Mouse (Mus musculus) neural tube, embryonic 12.5 days (tissue): ENCODE results near the gene Mtmr4. TPM values are rescaled to one million over a fixed set of nuclear protein-coding genes. Genes with fewer than 3 reads are reported as not detected.
A peak's percentile ranks its signal among the peaks of the same experiment; 100 is the strongest.

ENCODE experiments used
- ATAC-seq: fragments of 200-750 bp; cut with Nextera tagmentation; 2 replicates; pipeline ENCODE4 v1.8.0; 2017; ENCODE audit warnings: low read depth, mild to moderate bottlenecking, moderate TSS enrichment, moderate library complexity; ENCODE audit not compliant: low FRiP score
- H3K27ac ChIP-seq: fragments of 300-500 bp; sonication (generic); 2 replicates; pipeline ENCODE4 v1.5.1; 2016
- H3K27me3 ChIP-seq: fragments of 300-500 bp; sonication (generic); replicated peaks from 2 replicates; pipeline ENCODE4 v1.6.1; 2016; ENCODE audit warnings: mild to moderate bottlenecking
- H3K36me3 ChIP-seq: fragments of 300-500 bp; sonication (generic); 2 replicates; pipeline ENCODE4 v1.6.1; 2016; ENCODE audit warnings: mild to moderate bottlenecking
- H3K4me1 ChIP-seq: fragments of 300-500 bp; sonication (generic); 2 replicates; pipeline ENCODE4 v1.6.1; 2016
- H3K4me2 ChIP-seq: fragments of 300-500 bp; sonication (generic); replicated peaks from 2 replicates; pipeline ENCODE4 v1.6.1; 2016; ENCODE audit warnings: mild to moderate bottlenecking
- H3K4me3 ChIP-seq: fragments of 300-500 bp; sonication (generic); 2 replicates; pipeline ENCODE4 v1.5.1; 2016
- H3K9ac ChIP-seq: fragments of 300-500 bp; sonication (generic); 2 replicates; pipeline ENCODE4 v1.6.1; 2016; ENCODE audit warnings: mild to moderate bottlenecking
- H3K9me3 ChIP-seq: fragments of 300-500 bp; sonication (generic); 2 replicates; pipeline ENCODE4 v1.6.1; 2016; ENCODE audit warnings: mild to moderate bottlenecking
- WGBS: fragments of 180-500 bp; shearing (Covaris S2); methylation state at CpG from one replicate; pipeline ENCODE4 v1.1.7; 2016; 5-methylcytosine and 5-hydroxymethylcytosine counted together
- polyA plus RNA-seq: library from polyadenylated mRNA; unstranded; fragments of >200 nt; fragmentation: Nextera tagmentation; extraction: Ambion mirVana; gene quantifications from 2 replicates; pipeline ENCODE4 v1.2.1, GENCODE M21; 2016

The Mtmr4 gene
- polyA plus RNA-seq, 1 experiment from 2014 or later, result 77.4 TPM

DNA sequence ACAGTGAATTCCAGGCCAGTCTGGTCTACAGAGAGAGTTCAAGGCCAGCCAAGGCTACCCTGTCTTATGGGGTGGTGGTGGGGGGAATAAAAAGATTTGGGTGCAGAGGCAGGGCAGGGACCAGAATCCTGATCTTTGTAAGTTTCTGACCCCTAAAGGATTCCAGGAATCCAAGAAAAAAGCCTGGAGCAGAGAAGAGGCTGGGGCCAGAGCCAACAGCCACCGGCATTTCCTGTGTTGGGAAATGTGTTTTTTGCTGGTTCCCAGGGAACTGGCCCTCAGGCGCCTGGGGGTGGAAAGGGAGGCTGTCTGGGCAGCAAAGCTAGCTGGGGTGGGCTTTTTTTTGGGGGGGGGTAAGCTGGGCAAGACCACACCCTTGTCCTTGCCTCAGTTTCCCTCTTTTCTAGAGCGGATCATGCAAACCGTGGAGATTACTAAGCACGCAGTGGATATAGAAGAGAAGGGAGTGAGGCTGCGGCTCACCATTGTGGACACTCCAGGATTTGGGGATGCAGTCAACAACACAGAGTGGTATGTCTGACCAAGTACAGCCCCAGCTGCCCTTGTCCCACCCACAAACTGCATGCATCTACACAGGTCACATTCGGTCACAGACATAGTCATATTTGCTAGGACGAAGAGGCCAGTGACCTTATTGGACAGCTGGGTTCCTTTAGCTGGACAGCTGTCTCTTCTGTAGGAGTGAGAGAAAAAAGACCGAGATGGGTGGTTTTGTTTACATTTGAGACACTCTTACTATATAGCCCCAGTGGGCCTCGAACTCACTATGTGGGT is 7.1 kb upstream of the Mtmr4 start:
- Histone ChIP-seq H3K4me3 (no peak overlapping the region), H3K27ac (no peak overlapping the region), H3K9me3 (no peaks in the 10 kb centered on the region), H3K4me1 (peaks cover 10% of the 10 kb centered on the region; the same call in 1 of the 2 replicates), H3K4me2 (no peak overlapping the region), H3K9ac (no peak overlapping the region), H3K27me3 (peaks cover 4% of the 10 kb centered on the region; the same call in 1 of the 2 replicates), H3K36me3 (no peaks in the 10 kb centered on the region)
- WGBS, result 91% methylated on average over 10 of the region's 10 CpGs
- no peak for ATAC-seq

DNA sequence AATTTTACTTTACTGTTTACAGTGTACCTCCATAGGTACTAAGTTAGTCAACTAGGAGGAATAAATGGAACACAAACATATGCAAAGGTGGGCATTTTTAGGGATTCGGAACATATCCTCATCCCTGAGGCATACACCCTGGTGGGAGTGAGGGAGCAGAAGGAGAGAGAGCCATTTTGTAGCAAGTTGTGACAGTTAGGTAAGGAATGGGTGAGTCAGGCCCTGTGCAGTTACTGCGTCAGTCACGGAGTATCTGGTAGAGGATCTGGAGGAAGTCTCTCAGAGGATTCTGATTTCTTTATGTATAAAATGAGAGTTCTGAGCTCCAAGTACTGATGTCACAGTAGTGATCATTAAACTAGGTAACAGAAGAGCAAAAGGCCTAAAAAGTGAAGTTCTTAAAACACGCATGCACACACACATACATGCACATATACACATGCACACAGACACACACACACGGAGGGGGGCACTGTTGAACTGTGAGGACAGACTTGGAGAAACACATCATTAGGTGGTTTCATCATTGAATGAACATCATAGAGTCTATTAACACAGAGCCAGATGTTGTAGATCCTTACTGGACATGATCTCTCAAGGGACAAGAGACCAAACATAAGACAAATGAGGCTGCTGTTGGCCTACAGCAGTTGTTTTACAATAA is 4.6 kb upstream of the Mtmr4 start:
- Histone ChIP-seq H3K9ac (no peak overlapping the region), H3K27ac (no peak overlapping the region), H3K4me3 (no peak overlapping the region), H3K36me3 (no peaks in the 10 kb centered on the region), H3K4me1 (peaks cover 21% of the 10 kb centered on the region), H3K27me3 (peaks cover 3% of the 10 kb centered on the region; the same call in 1 of the 2 replicates), H3K4me2 (no peak overlapping the region), H3K9me3 (no peaks in the 10 kb centered on the region)
- 88% methylated on average over 5 of the region's 5 CpGs for WGBS
- no peak for ATAC-seq

DNA sequence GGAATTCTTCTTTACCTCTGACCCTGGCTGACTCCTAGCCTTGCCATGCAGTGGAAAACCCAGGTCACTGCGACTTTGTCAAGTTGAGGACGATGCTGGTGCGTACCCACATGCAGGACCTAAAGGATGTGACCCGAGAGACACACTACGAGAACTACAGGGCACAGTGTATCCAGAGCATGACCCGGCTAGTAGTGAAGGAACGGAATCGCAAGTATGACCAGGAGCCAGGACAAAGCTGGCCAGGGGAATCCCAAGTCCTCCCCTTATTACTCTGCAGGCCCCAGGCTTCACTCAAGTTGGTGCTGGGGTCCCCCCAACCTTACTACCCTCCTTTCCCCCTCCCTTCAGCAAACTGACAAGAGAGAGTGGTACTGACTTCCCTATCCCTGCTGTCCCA is 2.4 kb upstream of the Mtmr4 start:
- H3K4me2 ChIP-seq, result peak overlapping the region; percentile 82; the same call in 1 of the 2 replicates
- no peak overlapping the region for H3K9ac ChIP-seq
- no peaks in the 10 kb centered on the region for H3K9me3 ChIP-seq
- peaks cover 6% of the 10 kb centered on the region; the same call in 1 of the 2 replicates for H3K36me3 ChIP-seq
- no peak overlapping the region for H3K27ac ChIP-seq
- peaks cover 41% of the 10 kb centered on the region for H3K4me1 ChIP-seq
- H3K4me3 ChIP-seq, result no peak overlapping the region
- no peak for ATAC-seq
- WGBS, result 91% methylated on average over 8 of the region's 8 CpGs
- no peaks in the 10 kb centered on the region; the same call in 1 of the 2 replicates for H3K27me3 ChIP-seq

DNA sequence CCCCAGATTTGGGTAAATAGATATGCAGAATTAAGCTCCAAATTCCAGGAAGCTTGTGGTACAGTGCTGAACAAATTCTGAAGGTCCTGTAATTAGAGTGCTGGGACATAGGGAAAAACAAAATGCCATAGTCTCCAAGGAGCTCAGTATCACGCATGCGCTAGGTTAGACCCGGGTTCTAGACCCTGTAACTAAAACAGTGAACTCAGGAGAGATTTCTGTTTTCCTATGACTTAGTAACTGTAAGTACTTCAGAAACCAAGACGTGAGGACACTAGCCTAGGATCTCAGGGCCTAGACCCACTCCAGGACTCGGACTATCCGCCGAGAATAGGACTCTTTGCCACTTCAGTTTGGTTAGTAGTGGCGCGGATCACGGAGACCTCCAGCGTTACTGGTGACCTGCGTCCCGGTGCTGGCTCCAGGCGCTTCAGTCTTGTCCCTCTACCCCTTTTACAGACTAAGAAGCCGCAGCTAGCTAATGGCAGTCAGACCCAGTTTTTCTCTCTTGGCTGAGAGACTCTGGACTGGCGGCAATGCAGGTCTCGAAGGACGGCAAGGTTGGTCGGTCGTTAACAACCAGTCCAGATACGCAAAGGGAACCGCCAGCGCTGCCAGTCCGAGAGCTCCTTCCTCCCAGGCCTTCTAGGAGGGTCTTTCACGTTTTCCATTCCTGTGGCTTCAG is 979 bp upstream of the Mtmr4 start:
- ATAC-seq, result no peak
- Histone ChIP-seq H3K4me3 (peak overlapping the region; percentile 67), H3K9ac (peak overlapping the region; percentile 79), H3K36me3 (peaks cover 6% of the 10 kb centered on the region; the same call in 1 of the 2 replicates), H3K4me2 (peak overlapping the region; percentile 82), H3K9me3 (no peaks in the 10 kb centered on the region), H3K27me3 (no peaks in the 10 kb centered on the region; the same call in 1 of the 2 replicates), H3K4me1 (peaks cover 48% of the 10 kb centered on the region), H3K27ac (peak overlapping the region; percentile 74; the same call in 1 of the 2 replicates)
- 3% methylated on average over 25 of the region's 25 CpGs for WGBS

DNA sequence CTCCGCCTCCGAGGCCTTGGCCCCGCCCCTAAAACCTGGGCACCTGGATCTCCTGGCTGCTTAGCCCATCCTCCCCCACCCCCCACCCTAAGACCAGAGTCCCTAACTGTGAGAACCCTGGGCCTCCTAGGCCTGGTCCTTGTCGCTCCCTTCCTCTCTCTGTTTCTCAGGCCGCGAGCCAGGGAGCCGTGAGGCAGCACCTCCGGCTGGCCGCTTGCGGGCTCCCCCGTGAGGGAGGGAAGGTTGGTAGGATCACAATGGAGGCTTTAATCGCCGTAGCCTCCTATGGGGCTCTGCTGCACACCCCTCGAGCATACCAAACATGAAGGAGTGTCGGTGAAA is 363 bp downstream of the Mtmr4 start:
- WGBS, result under 1% methylated on average over 15 of the region's 15 CpGs
- Histone ChIP-seq H3K36me3 (peaks cover 11% of the 10 kb centered on the region), H3K4me2 (peak overlapping the region; percentile 82), H3K27me3 (no peaks in the 10 kb centered on the region; the same call in 1 of the 2 replicates), H3K4me3 (peak overlapping the region; percentile 82), H3K4me1 (peaks cover 62% of the 10 kb centered on the region), H3K27ac (peak overlapping the region; percentile 64), H3K9ac (peak overlapping the region; percentile 73), H3K9me3 (no peaks in the 10 kb centered on the region)
- peak; percentile 42 for ATAC-seq

DNA sequence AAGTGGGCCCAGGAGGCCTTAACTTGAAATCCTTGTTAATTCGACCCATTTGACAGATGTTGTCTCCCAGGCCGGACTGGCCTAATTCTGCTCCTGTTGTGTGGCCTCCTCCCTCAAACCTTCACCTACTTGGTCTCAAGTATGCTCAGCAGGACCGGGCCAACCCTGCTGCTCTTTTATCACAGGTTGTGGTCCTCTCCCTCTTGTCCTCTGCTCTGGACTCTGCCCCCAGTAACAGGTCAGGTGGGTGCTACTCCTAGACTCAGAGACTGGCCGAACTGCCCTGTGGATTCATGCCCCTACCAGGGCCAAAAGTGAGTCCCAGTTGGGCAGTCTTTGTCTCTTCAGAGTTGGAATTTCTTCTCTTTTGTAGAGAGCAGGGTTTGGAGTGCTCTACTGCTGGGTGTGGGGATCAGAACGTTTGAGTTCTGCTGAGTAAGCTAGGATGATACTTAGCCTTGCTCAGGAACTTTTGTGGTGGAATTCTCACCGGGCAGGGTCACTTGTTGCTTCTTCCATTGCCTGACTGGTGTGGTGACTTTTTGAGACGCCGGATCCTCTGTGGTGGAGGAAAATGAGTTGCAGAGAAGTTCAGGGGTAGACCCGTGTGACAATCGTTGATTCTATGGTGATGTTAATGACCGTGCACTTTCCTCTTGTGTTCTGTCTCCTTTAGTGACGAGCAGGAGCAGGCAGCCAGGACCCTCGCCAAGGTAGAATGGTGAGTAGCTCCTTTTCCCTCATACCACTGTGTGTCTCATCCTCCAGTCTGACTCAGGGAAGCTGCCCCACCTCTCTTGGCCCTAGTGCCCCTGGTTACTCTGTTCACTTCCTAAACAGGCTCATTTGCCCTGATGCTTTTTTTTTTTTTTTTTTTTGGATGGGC is 994 bp downstream of the Mtmr4 start:
- H3K9ac ChIP-seq, result peak overlapping the region; percentile 73
- peaks cover 62% of the 10 kb centered on the region for H3K4me1 ChIP-seq
- H3K9me3 ChIP-seq, result no peaks in the 10 kb centered on the region
- H3K4me2 ChIP-seq, result peak overlapping the region; percentile 82
- no peaks in the 10 kb centered on the region; the same call in 1 of the 2 replicates for H3K27me3 ChIP-seq
- H3K4me3 ChIP-seq, result peak overlapping the region; percentile 82
- WGBS, result 31% methylated on average over 13 of the region's 13 CpGs
- H3K36me3 ChIP-seq, result peaks cover 17% of the 10 kb centered on the region
- H3K27ac ChIP-seq, result peak overlapping the region; percentile 64
- no peak for ATAC-seq

DNA sequence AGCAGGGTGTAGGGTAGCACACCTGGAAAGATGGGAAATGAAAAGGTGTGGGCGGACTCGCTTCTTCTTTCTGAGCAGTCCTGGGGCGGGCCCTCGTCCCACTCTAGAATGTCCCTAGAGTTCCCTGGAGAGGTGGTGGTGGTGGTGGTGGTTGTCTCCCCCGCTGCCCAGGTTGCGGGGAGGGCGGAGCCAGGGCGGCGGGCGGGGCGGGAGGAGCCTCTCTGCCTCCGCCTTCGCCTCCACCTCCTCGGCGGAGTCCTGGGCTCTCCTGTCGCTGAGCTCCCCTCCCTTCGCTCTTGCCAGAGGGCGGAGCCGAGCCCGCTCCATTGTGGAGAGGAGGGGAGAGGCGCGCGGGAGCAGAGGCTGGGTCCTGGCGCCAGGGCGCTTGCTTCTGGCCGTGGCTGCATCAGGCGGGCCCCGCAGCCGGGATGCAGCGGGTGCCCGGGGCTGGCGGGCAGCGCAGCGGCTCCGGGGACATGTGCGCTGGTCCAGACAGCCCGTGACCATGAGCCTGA is 3.4 kb downstream of the Mtmr4 start:
- ATAC-seq, result peak; percentile 36
- Histone ChIP-seq H3K4me2 (peak overlapping the region; percentile 90), H3K4me3 (peak overlapping the region; percentile 69), H3K36me3 (peaks cover 41% of the 10 kb centered on the region), H3K4me1 (peaks cover 48% of the 10 kb centered on the region), H3K27me3 (no peaks in the 10 kb centered on the region), H3K9ac (peak overlapping the region; percentile 86), H3K27ac (peak overlapping the region; percentile 38; the same call in 1 of the 2 replicates), H3K9me3 (no peaks in the 10 kb centered on the region)
- WGBS, result under 1% methylated on average over 31 of the region's 37 CpGs

DNA sequence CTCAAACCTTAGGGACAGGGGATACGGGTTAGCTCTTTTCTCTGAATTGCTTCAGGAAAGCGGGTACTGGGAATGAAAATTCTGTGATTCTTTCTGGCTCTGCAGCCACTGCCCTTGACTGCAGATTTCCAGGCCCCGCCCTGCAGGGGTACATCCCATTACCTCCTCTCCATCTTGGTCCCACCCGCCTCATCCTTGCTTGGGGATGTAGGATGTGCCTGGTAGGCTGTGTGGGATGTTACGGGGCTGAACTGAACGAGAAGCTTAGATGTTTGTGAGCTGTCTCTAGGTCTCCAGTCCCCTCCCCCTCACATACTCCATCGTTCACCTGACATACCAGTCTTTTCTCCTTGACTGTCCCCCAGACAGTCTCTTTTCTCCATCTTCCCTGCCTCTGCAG is 4.0 kb downstream of the Mtmr4 start:
- no peak for ATAC-seq
- Histone ChIP-seq H3K27me3 (no peaks in the 10 kb centered on the region), H3K36me3 (peaks cover 47% of the 10 kb centered on the region), H3K4me3 (peak overlapping the region; percentile 69), H3K4me2 (peak overlapping the region; percentile 90), H3K9me3 (no peaks in the 10 kb centered on the region), H3K27ac (peak overlapping the region; percentile 38; the same call in 1 of the 2 replicates), H3K9ac (peak overlapping the region; percentile 86), H3K4me1 (peaks cover 42% of the 10 kb centered on the region)
- WGBS, result 7% methylated on average over 7 of the region's 7 CpGs

DNA sequence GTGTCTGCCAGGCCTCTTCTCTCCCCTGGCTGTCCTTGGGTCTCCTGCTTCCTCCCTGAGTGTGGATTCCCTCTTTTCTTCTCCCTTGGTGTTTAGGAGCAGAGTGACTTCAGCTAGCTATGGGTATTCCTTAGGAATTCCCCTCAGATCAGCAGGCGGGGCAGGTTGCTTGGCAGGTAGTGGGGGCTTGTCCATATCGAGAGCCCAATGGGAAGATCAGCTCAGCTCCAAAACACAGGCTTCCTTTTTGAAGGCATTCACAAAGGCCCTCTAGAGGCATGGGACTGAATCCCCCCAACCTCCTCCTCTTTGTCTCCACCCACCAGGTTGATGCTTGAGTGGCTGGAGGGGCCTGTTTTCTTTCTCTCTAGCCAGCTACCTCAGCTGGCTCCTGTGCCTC is 4.5 kb downstream of the Mtmr4 start:
- Histone ChIP-seq H3K4me3 (peak overlapping the region; percentile 69), H3K27ac (peak overlapping the region; percentile 38; the same call in 1 of the 2 replicates), H3K4me2 (peak overlapping the region; percentile 90), H3K27me3 (no peaks in the 10 kb centered on the region), H3K4me1 (peaks cover 41% of the 10 kb centered on the region), H3K36me3 (peaks cover 52% of the 10 kb centered on the region), H3K9me3 (no peaks in the 10 kb centered on the region), H3K9ac (peak overlapping the region; percentile 86)
- 39% methylated on average over 2 of the region's 2 CpGs for WGBS
- no peak for ATAC-seq

DNA sequence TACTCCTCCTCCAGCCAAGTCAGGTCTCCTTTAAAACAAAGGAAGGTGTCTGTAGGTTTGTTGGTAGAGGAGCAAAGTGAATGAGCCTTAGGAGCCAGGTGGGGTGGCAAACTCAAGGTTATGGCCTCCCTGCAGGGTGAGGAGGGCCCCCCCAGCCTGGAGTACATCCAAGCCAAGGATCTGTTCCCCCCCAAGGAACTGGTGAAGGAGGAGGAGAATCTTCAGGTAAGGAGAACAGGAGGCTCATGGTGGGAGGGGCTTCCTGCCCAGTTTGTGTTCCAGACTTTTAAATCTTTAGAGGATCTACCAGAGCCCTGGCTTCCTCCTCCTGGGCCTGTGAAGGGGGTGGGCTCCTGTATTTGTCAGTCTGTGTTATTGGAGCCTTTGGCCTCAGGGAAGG is 5.1 kb downstream of the Mtmr4 start:
- H3K36me3 ChIP-seq, result peaks cover 58% of the 10 kb centered on the region
- peak overlapping the region; percentile 90 for H3K4me2 ChIP-seq
- H3K27ac ChIP-seq, result 0 out of 2 replicates have a peak overlapping the region, but pooled peaks have one; percentile 38

DNA sequence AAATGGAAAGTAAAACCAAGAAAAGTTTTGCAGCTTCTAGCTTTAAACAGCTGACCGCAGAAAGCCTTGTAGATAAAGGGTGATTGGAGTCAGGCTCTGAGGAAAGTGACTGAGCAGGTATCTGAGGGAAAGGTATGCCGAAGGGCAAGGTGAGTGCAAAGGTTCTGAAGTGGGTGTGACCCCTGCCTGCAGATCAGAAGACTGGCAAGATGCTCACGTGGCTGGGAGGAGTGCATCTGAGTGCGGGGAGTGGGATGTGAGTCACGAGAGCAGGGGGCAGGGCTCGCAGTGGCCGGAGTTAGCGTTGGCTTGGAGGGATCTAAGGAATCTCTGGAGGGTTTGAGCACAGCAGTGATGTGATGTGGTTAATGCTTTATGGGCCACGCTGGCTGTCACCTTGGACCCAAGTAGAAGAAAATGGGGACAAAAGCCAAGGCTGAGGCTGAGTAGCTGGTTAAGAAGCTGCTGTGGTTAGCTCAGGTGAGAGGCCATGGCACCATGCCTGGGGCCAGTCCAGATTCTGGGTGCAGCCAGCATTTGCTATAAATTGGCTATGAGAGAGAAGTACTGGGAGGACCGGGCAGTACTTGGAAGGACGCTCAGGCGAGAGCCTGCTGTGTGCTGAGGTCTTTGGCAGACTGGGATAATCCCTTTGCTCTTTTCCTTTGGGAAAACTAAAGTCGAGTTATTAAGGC is 7.6 kb downstream of the Mtmr4 start:
- Histone ChIP-seq H3K9me3 (no peaks in the 10 kb centered on the region), H3K27ac (no peak overlapping the region), H3K9ac (no peak overlapping the region), H3K4me3 (no peak overlapping the region), H3K4me2 (no peak overlapping the region), H3K36me3 (peaks cover 77% of the 10 kb centered on the region), H3K4me1 (peaks cover 20% of the 10 kb centered on the region), H3K27me3 (no peaks in the 10 kb centered on the region)
- 91% methylated on average over 13 of the region's 13 CpGs for WGBS
- no peak for ATAC-seq

More for the DNA sequence above, 5.1 kb downstream of the Mtmr4 start:
- H3K4me3 ChIP-seq, result peak overlapping the region; percentile 69
- H3K27me3 ChIP-seq, result no peaks in the 10 kb centered on the region
- H3K4me1 ChIP-seq, result peaks cover 41% of the 10 kb centered on the region
- no peak for ATAC-seq
- peak overlapping the region; percentile 86 for H3K9ac ChIP-seq
- H3K9me3 ChIP-seq, result no peaks in the 10 kb centered on the region
